Mouse (Mus musculus): Measurements from ENCODE around the gene Gtf2ird2. TPM values are rescaled to one million over a fixed set of nuclear protein-coding genes. Genes with fewer than 3 reads are reported as not detected.

Gene Gtf2ird2
- total RNA-seq, 2 experiments from 2014 or later: 5.0 to 6.3 TPM

DNA sequence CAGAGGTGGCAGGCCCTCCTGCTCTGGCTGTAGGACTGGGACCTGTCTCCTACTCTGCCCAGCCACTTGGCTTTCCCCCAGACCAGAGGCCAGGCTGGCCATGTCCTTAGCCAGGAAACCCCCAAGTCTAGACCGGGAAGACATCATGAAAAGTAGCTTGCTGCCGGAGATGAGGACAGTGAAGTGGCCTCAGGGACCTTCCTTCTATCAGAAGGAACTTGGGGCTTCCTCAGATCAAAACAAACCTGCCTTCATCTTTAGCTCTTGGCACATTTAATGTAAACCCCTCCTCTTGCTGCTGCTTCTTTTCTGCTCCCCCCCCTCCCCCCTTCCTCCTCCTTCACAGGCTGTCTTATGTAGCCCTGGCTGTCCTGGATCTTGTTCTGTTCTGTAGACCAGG, 50.4 kb downstream of the Gtf2ird2 start:
- DNase-seq (ENCODE audit: low spot score): no peak

GRCm38 (mm10) chr5:134235111-134235510, 51.3 kb downstream of the Gtf2ird2 start:
- DNase-seq (ENCODE audit: low spot score): no peak

- DNase-seq (ENCODE audit: low spot score): no peak
These were observed 52.4 kb downstream of the Gtf2ird2 start for GRCm38 (mm10) chr5:134236241-134236640.

DNA sequence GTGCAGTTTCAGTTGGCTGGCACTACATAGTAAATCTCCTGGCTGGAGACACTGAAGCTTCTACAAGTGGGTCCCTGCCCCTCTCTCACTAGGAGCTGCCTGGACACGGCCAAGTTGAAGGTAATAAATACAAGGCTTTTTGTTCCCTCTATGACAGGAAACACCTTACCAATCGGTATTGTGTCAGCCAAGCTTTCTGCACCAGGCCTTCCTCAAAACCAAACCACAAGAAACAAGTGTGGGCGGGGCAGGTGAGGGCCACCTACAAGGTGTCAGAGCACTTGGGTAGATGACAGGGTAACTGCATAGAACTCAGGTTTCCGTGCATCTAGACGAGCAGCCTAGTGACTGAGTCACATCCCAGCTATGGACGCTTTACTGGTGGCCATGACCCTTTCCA, 53.0 kb downstream of the Gtf2ird2 start:
- DNase-seq (ENCODE audit: low spot score): no peak

GRCm38 (mm10) chr5:134237508-134237907, 53.7 kb downstream of the Gtf2ird2 start:
- no peak for DNase-seq (ENCODE audit: low spot score)

GRCm38 (mm10) chr5:134237936-134238760, 54.3 kb downstream of the Gtf2ird2 start:
- DNase-seq (ENCODE audit: low spot score): no peak

DNA sequence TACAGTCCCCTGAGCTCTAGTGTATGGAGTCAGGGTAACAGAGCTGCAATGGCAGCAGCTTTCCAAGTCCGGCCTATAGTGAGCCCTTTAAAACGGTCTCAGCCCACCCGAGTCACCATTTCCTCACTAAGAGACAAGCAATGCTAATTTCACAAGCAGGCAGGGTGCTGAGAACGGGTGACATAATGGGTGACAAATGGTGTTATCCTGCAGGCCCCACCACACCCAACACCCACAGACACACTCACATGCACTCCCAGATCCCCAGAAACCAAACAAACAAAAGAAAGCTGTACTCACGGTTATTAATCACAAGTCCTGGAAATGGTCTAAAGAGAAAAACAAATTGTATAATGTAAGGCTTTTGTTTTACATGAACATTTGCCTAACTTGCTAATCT, 58.0 kb downstream of the Gtf2ird2 start:
- DNase-seq (ENCODE audit: low spot score): no peak

GRCm38 (mm10) chr5:134243661-134244436, 60.0 kb downstream of the Gtf2ird2 start:
- DNase-seq (ENCODE audit: low spot score): no peak

DNA sequence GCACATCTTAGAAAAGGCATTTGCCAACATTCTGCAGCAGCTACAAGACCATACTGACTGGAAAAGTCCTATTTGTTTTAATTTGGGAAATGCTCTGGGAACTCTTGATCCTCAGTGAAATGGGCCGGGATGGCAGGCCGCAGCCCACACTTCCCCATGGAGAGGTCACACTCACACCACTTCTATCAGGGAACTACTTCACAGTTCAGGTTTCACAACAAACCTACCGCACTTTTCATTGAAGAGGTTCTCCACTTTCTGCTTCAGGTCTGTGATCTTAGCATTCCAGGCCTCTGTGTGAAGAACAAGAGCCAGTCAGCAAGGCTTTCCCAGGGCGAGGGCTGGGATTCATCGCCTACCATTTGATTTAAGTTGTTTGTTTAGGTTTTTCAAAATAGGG, 61.1 kb downstream of the Gtf2ird2 start:
- DNase-seq (ENCODE audit: low spot score): no peak

- no peak for DNase-seq (ENCODE audit: low spot score)
These were observed 62.3 kb downstream of the Gtf2ird2 start for GRCm38 (mm10) chr5:134246146-134246545.

DNA sequence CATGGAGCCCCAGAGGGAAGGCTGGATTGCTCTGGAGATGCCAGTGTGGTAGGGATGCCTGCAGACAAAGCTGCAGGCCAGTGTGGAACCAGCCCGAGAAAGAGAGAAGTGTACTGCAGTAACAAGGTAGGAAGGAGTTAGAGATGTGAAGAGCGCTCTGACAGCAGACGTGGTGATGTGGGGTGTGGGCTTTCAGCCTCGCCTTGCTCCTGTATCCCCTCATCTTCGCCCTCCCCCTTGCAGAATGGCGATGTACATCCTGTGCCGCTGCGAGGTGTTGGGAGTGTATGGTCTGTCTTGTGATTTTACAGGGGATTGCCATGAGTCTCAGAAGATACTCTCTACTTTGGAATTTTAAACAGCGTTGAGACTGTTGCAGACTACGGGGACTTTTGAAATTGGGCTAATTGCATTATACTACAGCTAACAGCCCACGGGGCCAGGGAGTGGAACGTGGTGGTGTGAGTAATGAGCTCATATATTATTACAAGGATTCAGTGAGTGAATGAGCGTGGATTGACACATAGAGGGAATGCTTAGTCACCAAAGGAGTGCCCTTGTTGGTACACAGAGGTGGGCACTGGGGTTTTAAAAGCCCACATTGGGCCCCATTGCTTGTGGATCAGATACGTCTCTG, 64.9 kb downstream of the Gtf2ird2 start:
- DNase-seq (ENCODE audit: low spot score): no peak

DNA sequence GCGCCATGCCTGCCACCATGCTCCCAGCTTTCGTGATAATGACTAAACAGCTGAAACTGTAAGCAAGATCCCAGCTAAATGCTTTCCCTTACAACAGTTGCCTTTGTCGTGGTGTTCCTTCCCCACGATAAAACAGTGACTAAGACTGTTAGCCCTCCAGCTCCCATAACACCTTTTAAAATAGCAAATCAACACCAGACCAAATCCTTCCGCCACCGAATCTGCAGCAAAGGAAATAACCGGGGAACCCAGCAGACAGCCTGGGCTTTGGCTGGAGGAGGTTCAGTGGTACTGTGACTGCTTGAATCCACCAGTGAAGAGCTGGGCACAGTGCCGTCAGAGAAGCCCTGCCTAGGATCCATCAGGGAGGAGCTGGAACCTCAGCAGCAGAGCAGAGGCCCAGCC, 65.4 kb downstream of the Gtf2ird2 start:
- no peak for DNase-seq (ENCODE audit: low spot score)

DNA sequence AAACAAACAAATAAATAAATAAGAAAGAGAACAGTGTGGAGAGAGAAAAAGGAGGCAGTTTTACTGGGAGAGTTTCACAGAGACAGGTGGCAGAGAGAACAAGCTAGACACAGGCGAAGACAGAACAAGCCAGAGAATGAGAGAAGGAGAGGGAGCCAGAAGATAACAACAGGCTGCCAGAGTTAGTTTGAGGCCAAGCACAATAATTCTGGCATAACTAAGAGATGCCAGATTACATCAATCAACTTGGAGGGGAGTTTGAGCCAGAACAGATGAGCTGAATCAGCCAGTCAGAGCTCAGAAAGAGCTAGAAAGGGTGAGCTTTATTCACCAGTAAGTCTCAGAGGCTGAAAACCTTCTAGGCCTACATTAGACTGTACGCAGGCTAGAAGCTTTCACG, 66.8 kb downstream of the Gtf2ird2 start:
- DNase-seq (ENCODE audit: low spot score): no peak

DNA sequence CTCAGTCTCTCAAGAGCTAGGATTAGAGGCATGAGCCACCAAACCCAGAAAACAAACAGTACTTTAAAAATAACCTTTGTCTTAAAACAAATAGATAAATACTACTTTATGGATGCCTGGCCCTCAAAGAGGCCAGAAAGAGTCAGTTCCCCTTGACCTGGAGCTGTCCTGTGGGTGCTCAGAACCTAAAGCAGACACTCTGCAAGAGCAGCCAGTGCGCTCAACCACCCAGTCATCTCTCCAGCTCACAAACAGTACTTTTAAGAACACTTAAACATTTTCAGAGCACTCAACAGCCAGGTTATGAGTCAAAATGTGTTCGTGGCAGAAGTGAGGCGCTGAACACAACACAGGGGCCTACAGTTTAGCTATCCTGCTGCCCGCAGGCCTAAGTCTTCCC, 67.3 kb downstream of the Gtf2ird2 start:
- DNase-seq (ENCODE audit: low spot score): no peak

DNA sequence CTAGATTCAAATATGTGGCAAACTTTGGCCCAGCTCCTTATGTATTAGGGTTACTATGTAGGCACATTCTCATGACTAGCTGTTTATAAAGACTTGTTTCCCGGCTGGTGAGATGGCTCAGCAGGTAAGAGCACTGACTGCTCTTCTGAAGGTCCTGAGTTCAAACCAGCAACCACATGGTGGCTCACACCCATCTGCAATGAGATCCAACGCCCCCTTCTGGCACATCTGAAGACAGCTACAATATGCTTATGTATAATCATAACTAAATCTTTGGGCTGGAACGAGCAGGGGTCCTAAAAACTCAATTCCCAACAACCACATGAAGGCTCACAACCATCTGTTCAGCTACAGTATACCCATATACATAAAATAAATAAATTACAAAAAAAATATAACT, 70.0 kb downstream of the Gtf2ird2 start:
- no peak for DNase-seq (ENCODE audit: low spot score)

- DNase-seq (ENCODE audit: low spot score): no peak
These were observed 71.5 kb downstream of the Gtf2ird2 start for GRCm38 (mm10) chr5:134255294-134255693.

- no peak for DNase-seq (ENCODE audit: low spot score)
These were observed 73.7 kb downstream of the Gtf2ird2 start for GRCm38 (mm10) chr5:134257349-134258031.

GRCm38 (mm10) chr5:134258395-134258794, 74.6 kb downstream of the Gtf2ird2 start:
- DNase-seq (ENCODE audit: low spot score): no peak

- DNase-seq (ENCODE audit: low spot score): no peak
These were observed 75.1 kb downstream of the Gtf2ird2 start for GRCm38 (mm10) chr5:134258934-134259333.

DNA sequence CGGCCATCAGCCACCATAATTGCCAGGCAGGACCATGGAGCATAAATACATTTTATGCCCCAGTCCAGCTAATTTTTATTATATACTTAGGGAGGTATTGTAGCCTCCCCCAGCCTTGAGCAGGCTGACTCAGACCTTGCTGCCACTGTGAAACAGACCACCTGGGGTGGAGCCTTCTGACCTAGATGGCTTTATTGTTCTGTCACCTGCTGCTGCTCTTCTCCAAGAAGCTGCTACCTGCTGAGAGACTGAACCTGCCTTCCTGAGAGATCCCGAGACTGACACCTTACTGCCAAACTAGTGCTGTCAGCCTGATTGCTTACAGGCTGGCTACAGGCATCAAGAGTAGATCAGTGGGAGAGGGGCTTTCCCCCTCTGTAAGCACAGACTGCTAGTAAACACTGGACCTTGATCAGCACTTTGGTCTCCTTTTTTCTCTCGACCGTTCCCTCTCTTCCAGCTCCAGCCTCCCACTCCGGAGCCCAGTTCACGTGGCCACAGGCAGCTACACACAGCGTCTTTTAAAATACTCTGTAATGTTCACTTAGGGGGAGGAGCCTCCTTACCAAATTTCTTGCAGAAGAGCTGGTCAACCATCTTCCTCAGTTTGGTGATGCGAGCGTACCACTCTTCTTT, 76.3 kb downstream of the Gtf2ird2 start:
- no peak for DNase-seq (ENCODE audit: low spot score)

GRCm38 (mm10) chr5:134265890-134266289, 82.1 kb downstream of the Gtf2ird2 start:
- DNase-seq (ENCODE audit: low spot score): no peak

All from gastrocnemius, adult 18-20 months (tissue).